Mouse (Mus musculus): Measurements from ENCODE around the gene Ppm1a. TPM values are rescaled to one million over a fixed set of nuclear protein-coding genes. Genes with fewer than 3 reads are reported as not detected.

Gene Ppm1a
- 17.4 and 25.3 TPM in 2 replicates for polyA plus RNA-seq (2015; fragmentation: Nextera tagmentation; extraction: Ambion mirVana)

DNA sequence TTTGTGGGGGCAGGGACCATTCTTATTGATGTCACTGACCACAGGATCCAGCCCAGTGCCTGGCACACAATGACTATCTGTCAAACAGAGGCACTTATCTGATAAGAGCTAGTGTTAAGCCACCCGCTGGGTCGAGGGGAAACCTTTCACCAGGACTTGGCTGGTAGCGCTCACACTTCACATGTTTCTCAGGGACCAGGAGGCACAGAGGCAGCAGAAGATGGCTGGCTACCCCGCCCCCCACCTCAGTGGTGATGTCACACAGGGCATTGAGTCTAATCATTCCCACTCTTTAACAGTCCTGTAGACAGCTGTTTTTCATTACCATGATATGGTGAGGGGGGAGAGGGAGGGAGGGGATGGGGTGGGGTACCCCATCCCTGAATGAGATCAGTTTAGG is at the start of gene Ppm1a:
Gene Ppm1a (plus strand): TSS at position 370 of the 400 bp plus-strand sequence.
- no peaks in the 10 kb centered on the region for H3K36me3 ChIP-seq (ENCODE audit: insufficient read depth, low read length)
- 13% methylated on average over 4 of the region's 4 CpGs for WGBS
- ATAC-seq (ENCODE audit: low FRiP score, low TSS enrichment) = no peak
- no peak within 1 kb of the TSS for H3K9ac ChIP-seq (replicated peaks; ENCODE audit: low read length)
- H3K4me2 ChIP-seq (replicated peaks; ENCODE audit: low read depth, low read length) = no peak within 1 kb of the TSS
- no peak within 1 kb of the TSS for H3K27ac ChIP-seq (ENCODE audit: low read length)
- no peak within 1 kb of the TSS for H3K4me3 ChIP-seq (ENCODE audit: low read length)
- no peaks in the 10 kb centered on the region for H3K9me3 ChIP-seq (ENCODE audit: low read length)
- peaks cover 11% of the 10 kb centered on the region for H3K4me1 ChIP-seq (ENCODE audit: insufficient read depth, low read length)
- H3K27me3 ChIP-seq (ENCODE audit: insufficient read depth, low read length) = no peaks in the 10 kb centered on the region

DNA sequence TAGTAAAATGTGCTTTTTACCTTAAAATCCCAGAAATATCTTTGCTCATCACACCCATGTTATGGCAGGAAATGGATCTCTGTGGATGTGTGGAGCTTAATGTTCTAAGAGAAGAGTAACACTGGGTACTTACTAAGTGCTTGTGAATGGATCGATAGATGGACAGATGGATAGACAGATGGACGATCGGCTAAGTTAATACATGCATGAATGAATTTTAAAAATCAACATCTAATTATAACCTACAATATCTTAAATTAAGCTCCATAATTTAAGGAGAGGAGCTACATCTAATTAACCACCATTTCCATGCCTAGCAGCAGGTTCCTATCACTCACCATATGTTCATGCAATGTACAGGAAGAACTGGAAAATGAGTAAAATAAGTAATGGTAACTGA is 47.3 kb upstream of the Ppm1a start:
- no peak for ATAC-seq (ENCODE audit: low FRiP score, low TSS enrichment)
- no peaks in the 10 kb centered on the region for H3K36me3 ChIP-seq (ENCODE audit: insufficient read depth, low read length)
- H3K27ac ChIP-seq (ENCODE audit: low read length) = no peak overlapping the region
- no peaks in the 10 kb centered on the region for H3K4me1 ChIP-seq (ENCODE audit: insufficient read depth, low read length)
- no peaks in the 10 kb centered on the region for H3K27me3 ChIP-seq (ENCODE audit: insufficient read depth, low read length)
- H3K4me2 ChIP-seq (replicated peaks; ENCODE audit: low read depth, low read length) = no peak overlapping the region
- WGBS = 94% methylated on average over 3 of the region's 3 CpGs
- H3K4me3 ChIP-seq (ENCODE audit: low read length) = no peak overlapping the region
- H3K9ac ChIP-seq (replicated peaks; ENCODE audit: low read length) = no peak overlapping the region
- peaks cover 4% of the 10 kb centered on the region; the same call in 1 of the 2 replicates for H3K9me3 ChIP-seq (ENCODE audit: low read length)

DNA sequence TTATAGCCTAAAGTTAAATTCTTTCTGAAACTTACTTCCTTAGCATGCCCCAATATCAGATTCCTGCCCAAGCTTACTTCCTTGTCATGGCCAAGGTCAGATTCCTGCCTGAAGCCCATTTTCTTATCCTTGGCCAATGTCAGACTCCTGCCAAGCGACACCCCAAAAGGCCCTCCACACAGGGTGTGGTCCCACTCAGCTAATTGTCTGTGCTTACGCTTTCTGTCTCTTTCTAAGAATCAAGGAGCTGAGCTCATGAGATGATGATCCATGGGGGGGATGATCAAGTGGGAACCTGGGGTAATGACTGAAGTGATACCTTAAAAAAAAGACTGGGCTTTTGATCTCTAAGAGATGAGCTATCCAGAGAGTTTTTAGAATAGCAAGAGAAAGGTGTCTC is 42.4 kb upstream of the Ppm1a start:
- H3K9me3 ChIP-seq (ENCODE audit: low read length) = peaks cover 4% of the 10 kb centered on the region; the same call in 1 of the 2 replicates
- ATAC-seq (ENCODE audit: low FRiP score, low TSS enrichment) = no peak
- H3K36me3 ChIP-seq (ENCODE audit: insufficient read depth, low read length) = no peaks in the 10 kb centered on the region
- WGBS = 90% methylated on average over 2 of the region's 2 CpGs
- no peak overlapping the region for H3K9ac ChIP-seq (replicated peaks; ENCODE audit: low read length)
- H3K4me2 ChIP-seq (replicated peaks; ENCODE audit: low read depth, low read length) = no peak overlapping the region
- H3K27me3 ChIP-seq (ENCODE audit: insufficient read depth, low read length) = no peaks in the 10 kb centered on the region
- no peaks in the 10 kb centered on the region for H3K4me1 ChIP-seq (ENCODE audit: insufficient read depth, low read length)
- no peak overlapping the region for H3K4me3 ChIP-seq (ENCODE audit: low read length)
- H3K27ac ChIP-seq (ENCODE audit: low read length) = no peak overlapping the region

DNA sequence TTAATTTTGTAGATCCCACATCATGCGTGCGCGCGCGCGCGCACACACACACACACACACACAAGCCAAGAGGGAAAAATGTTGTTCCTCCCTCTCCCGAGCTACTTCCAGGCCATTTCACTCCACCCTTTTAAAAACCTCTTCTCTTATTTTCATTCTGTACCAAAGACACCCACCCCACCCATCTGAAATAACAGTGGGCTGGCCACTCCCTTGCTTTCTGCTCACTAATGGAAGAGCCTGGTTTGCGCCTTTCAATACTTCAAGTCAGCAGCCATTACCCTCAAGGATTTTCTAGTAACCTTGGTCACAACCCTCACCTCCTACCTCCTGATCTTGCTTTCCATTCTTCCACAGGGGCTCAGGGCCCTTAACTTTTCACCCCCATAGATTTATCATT is 41.4 kb upstream of the Ppm1a start:
- no peaks in the 10 kb centered on the region for H3K4me1 ChIP-seq (ENCODE audit: insufficient read depth, low read length)
- no peak overlapping the region for H3K27ac ChIP-seq (ENCODE audit: low read length)
- H3K27me3 ChIP-seq (ENCODE audit: insufficient read depth, low read length) = no peaks in the 10 kb centered on the region
- no peak overlapping the region for H3K4me2 ChIP-seq (replicated peaks; ENCODE audit: low read depth, low read length)
- H3K36me3 ChIP-seq (ENCODE audit: insufficient read depth, low read length) = no peaks in the 10 kb centered on the region
- no peak overlapping the region for H3K4me3 ChIP-seq (ENCODE audit: low read length)
- 88% methylated on average over 9 of the region's 9 CpGs for WGBS
- peaks cover 4% of the 10 kb centered on the region; the same call in 1 of the 2 replicates for H3K9me3 ChIP-seq (ENCODE audit: low read length)
- no peak overlapping the region for H3K9ac ChIP-seq (replicated peaks; ENCODE audit: low read length)
- no peak for ATAC-seq (ENCODE audit: low FRiP score, low TSS enrichment)

DNA sequence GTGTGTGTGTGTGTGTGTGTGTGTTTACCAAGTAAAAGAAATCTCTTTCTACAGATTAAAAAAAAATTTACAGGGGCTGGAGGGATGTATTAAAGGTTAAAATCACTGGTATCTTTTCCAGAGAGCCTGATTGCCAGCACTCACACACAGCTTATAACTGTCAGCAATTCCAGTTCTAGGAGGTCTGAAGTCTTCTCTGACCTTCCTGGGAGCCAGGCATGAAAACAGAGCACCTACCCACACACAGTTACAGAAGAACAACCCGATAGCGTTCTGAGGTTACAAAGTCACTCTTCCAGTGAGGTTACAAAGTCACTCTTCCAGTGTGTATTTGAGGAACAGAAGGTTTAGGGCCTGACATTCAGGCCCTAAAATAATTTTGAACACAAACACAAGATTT is 38.2 kb upstream of the Ppm1a start:
- 0 out of 2 replicates have a peak, but pooled peaks cover 4% of the 10 kb centered on the region for H3K4me1 ChIP-seq (ENCODE audit: insufficient read depth, low read length)
- H3K4me2 ChIP-seq (replicated peaks; ENCODE audit: low read depth, low read length) = no peak overlapping the region
- H3K4me3 ChIP-seq (ENCODE audit: low read length) = no peak overlapping the region
- H3K9ac ChIP-seq (replicated peaks; ENCODE audit: low read length) = no peak overlapping the region
- no peak overlapping the region for H3K27ac ChIP-seq (ENCODE audit: low read length)
- 40% methylated on average over 2 of the region's 2 CpGs for WGBS
- no peaks in the 10 kb centered on the region for H3K27me3 ChIP-seq (ENCODE audit: insufficient read depth, low read length)
- ATAC-seq (ENCODE audit: low FRiP score, low TSS enrichment) = no peak
- no peaks in the 10 kb centered on the region for H3K36me3 ChIP-seq (ENCODE audit: insufficient read depth, low read length)
- no peaks in the 10 kb centered on the region for H3K9me3 ChIP-seq (ENCODE audit: low read length)

DNA sequence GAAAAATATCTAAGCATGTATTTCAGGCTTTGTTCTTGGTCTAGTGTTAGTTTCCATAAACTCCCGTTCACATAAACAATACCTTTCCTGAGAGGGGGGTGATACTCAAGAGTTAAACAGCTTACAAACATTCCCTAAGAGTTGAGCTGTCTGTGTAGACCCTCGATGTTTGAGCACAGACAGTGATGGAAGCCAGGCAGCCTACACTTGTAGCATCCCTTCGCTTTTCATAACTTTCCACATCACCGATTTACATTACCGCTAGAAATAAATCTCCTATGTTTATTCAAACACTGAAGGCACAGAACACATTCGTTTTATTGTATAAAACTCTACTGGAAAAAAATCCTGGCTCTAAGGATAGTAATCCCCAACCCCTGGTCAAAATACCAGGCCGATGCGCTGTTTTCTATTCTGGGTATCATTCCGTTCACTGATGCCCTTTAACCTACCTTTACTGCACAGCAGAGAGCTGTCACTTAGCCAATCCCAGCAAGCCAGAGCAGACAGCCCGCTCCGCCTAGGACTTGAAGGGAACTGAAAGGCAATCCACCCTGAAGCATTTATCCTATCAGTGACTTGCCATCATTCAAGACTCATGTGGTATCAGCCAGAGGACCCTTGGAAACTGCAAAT is 37.7 kb upstream of the Ppm1a start:
- ATAC-seq (ENCODE audit: low FRiP score, low TSS enrichment) = no peak
- H3K4me2 ChIP-seq (replicated peaks; ENCODE audit: low read depth, low read length) = no peak overlapping the region
- H3K27ac ChIP-seq (ENCODE audit: low read length) = no peak overlapping the region

DNA sequence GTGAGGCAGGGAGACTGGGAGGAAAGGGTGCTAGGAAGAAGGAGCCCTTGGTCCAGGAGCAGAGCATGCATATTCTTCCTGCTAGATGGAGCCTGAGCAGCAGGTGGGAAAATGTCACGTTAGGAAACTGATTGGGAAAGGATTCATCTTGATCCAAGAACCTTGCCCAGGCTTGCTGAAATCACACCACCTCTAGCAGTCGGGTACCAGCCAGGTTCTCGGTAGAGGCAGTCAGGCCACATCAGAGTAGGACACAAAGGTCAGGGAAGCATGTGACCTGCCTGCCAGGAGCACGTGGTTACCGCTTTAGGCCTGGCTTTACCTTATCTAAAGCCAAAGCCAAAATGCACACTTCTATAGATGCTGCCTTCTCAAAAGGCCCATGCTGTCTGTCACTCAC is 35.5 kb upstream of the Ppm1a start:
- Histone ChIP-seq H3K4me1 (ENCODE audit: insufficient read depth, low read length) (0 out of 2 replicates have a peak, but pooled peaks cover 5% of the 10 kb centered on the region), H3K27ac (ENCODE audit: low read length) (no peak overlapping the region), H3K4me3 (ENCODE audit: low read length) (no peak overlapping the region), H3K9ac (replicated peaks; ENCODE audit: low read length) (no peak overlapping the region), H3K4me2 (replicated peaks; ENCODE audit: low read depth, low read length) (no peak overlapping the region), H3K27me3 (ENCODE audit: insufficient read depth, low read length) (no peaks in the 10 kb centered on the region), H3K36me3 (ENCODE audit: insufficient read depth, low read length) (no peaks in the 10 kb centered on the region), H3K9me3 (ENCODE audit: low read length) (no peaks in the 10 kb centered on the region)
- WGBS = 85% methylated on average over 5 of the region's 5 CpGs
- no peak for ATAC-seq (ENCODE audit: low FRiP score, low TSS enrichment)

More for the DNA sequence above, 37.7 kb upstream of the Ppm1a start:
- Histone ChIP-seq H3K4me3 (ENCODE audit: low read length) (no peak overlapping the region), H3K4me1 (ENCODE audit: insufficient read depth, low read length) (0 out of 2 replicates have a peak, but pooled peaks cover 5% of the 10 kb centered on the region), H3K9ac (replicated peaks; ENCODE audit: low read length) (no peak overlapping the region), H3K36me3 (ENCODE audit: insufficient read depth, low read length) (no peaks in the 10 kb centered on the region), H3K27me3 (ENCODE audit: insufficient read depth, low read length) (no peaks in the 10 kb centered on the region), H3K9me3 (ENCODE audit: low read length) (no peaks in the 10 kb centered on the region)
- 74% methylated on average over 11 of the region's 11 CpGs for WGBS

DNA sequence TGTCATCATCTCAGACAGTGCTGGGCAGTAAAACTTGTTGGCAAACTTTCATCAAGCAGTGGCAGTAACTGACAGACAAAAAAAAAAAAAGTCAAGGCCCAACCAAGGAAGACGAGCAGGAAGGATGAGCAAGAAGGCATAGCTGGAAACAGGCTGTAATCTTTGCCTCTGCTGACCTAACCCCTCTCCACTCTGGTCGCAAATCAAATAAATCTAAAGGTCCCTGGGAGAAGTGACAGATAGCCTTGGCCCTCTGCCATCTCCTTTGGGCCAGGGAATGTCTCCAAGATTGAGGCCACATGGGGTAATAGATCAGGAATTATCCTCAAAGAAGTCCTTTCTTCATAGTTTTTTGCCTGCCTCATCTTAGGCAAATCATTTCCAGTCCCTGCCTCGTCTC is 33.3 kb upstream of the Ppm1a start:
- H3K9ac ChIP-seq (replicated peaks; ENCODE audit: low read length) = no peak overlapping the region
- ATAC-seq (ENCODE audit: low FRiP score, low TSS enrichment) = no peak
- 0 out of 2 replicates have a peak, but pooled peaks cover 5% of the 10 kb centered on the region for H3K4me1 ChIP-seq (ENCODE audit: insufficient read depth, low read length)
- no peak overlapping the region for H3K4me3 ChIP-seq (ENCODE audit: low read length)
- 36% methylated on average over 3 of the region's 3 CpGs for WGBS
- H3K4me2 ChIP-seq (replicated peaks; ENCODE audit: low read depth, low read length) = no peak overlapping the region
- H3K27me3 ChIP-seq (ENCODE audit: insufficient read depth, low read length) = no peaks in the 10 kb centered on the region
- no peak overlapping the region for H3K27ac ChIP-seq (ENCODE audit: low read length)
- H3K9me3 ChIP-seq (ENCODE audit: low read length) = no peaks in the 10 kb centered on the region
- H3K36me3 ChIP-seq (ENCODE audit: insufficient read depth, low read length) = no peaks in the 10 kb centered on the region

DNA sequence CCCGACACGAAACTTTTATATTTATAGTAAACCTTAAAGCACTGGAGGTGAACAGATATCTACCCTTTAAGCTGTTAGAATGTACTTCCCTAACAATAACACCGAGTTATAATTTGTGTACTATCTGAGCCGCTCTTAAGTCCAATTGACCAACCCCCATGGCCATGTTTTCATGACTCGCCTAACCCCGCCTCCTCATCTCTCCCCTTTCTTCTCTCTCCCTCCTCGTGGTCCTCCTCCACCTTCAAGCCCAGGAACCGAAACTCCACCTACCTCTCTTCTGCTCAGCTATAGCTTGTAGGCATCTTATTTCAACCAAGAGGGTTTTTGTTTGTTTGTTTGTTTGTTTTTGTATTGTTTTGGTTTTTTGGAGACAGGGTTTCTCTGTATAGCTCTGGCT is 30.2 kb upstream of the Ppm1a start:
- Histone ChIP-seq H3K9ac (replicated peaks; ENCODE audit: low read length) (no peak overlapping the region), H3K27me3 (ENCODE audit: insufficient read depth, low read length) (no peaks in the 10 kb centered on the region), H3K27ac (ENCODE audit: low read length) (no peak overlapping the region), H3K4me1 (ENCODE audit: insufficient read depth, low read length) (0 out of 2 replicates have a peak, but pooled peaks cover 5% of the 10 kb centered on the region), H3K36me3 (ENCODE audit: insufficient read depth, low read length) (no peaks in the 10 kb centered on the region), H3K4me2 (replicated peaks; ENCODE audit: low read depth, low read length) (no peak overlapping the region), H3K4me3 (ENCODE audit: low read length) (no peak overlapping the region), H3K9me3 (ENCODE audit: low read length) (no peaks in the 10 kb centered on the region)
- WGBS = 86% methylated on average over 8 of the region's 8 CpGs
- ATAC-seq (ENCODE audit: low FRiP score, low TSS enrichment) = no peak

DNA sequence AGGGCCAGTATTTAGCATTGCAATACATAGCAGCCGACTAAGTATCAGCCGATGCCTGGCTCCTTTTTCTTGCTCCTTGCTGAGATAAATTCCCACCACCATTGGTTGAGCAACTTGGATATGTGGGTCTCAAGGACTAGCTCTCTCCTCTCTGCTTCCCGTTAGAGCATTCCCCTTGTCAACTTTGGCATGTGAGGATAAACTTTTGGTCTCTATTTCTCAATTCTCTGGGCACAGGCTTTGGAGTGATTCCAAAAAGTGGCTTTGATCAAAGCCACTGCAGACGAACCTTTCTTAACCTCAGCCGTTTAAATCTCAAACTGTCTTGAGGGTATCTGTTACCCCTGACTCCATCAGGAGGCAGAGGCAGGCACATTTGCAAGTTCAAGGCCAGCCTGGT is 29.6 kb upstream of the Ppm1a start:
- Histone ChIP-seq H3K4me3 (ENCODE audit: low read length) (no peak overlapping the region), H3K27ac (ENCODE audit: low read length) (no peak overlapping the region), H3K9ac (replicated peaks; ENCODE audit: low read length) (no peak overlapping the region), H3K4me2 (replicated peaks; ENCODE audit: low read depth, low read length) (no peak overlapping the region), H3K4me1 (ENCODE audit: insufficient read depth, low read length) (0 out of 2 replicates have a peak, but pooled peaks cover 5% of the 10 kb centered on the region), H3K9me3 (ENCODE audit: low read length) (no peaks in the 10 kb centered on the region), H3K27me3 (ENCODE audit: insufficient read depth, low read length) (no peaks in the 10 kb centered on the region), H3K36me3 (ENCODE audit: insufficient read depth, low read length) (no peaks in the 10 kb centered on the region)
- WGBS = 68% methylated on average over 5 of the region's 5 CpGs
- no peak for ATAC-seq (ENCODE audit: low FRiP score, low TSS enrichment)
